Mouse (Mus musculus): ENCODE results near the gene Pip5k1c. TPM values are rescaled to one million over a fixed set of nuclear protein-coding genes. Genes with fewer than 3 reads are reported as not detected.

The Pip5k1c gene
- polyA plus RNA-seq, 1 experiment from 2014 or later = 78.5 TPM

- peaks cover 76% of the 10 kb centered on the region for H3K4me1 ChIP-seq (replicated peaks)
- H3K9me3 ChIP-seq = no peaks in the 10 kb centered on the region
- H3K27ac ChIP-seq = peak overlapping the region; percentile 36; the same call in 1 of the 2 replicates
- 90% methylated on average over 14 of the region's 14 CpGs for WGBS
- no peak overlapping the region for H3K4me3 ChIP-seq
- DNase-seq (ENCODE audit: low spot score) = no peak
- no peaks in the 10 kb centered on the region for H3K27me3 ChIP-seq (ENCODE audit: insufficient read depth, poor library complexity, severe bottlenecking)
- peaks cover 33% of the 10 kb centered on the region for H3K36me3 ChIP-seq
Observed at GRCm38 (mm10) chr10:81299585-81300351, 7.0 kb downstream of the Pip5k1c start.

GRCm38 (mm10) chr10:81300352-81300907, 7.7 kb downstream of the Pip5k1c start:
- peaks cover 78% of the 10 kb centered on the region for H3K4me1 ChIP-seq (replicated peaks)
- no peak overlapping the region for H3K4me3 ChIP-seq
- no peak for DNase-seq (ENCODE audit: low spot score)
- H3K36me3 ChIP-seq = peaks cover 36% of the 10 kb centered on the region
- H3K27ac ChIP-seq = no peak overlapping the region
- 85% methylated on average over 9 of the region's 9 CpGs for WGBS
- H3K27me3 ChIP-seq (ENCODE audit: insufficient read depth, poor library complexity, severe bottlenecking) = no peaks in the 10 kb centered on the region
- no peaks in the 10 kb centered on the region for H3K9me3 ChIP-seq

- H3K4me1 ChIP-seq (replicated peaks) = peaks cover 78% of the 10 kb centered on the region
- H3K36me3 ChIP-seq = peaks cover 37% of the 10 kb centered on the region
- H3K27me3 ChIP-seq (ENCODE audit: insufficient read depth, poor library complexity, severe bottlenecking) = no peaks in the 10 kb centered on the region
- no peak overlapping the region for H3K4me3 ChIP-seq
- DNase-seq (ENCODE audit: low spot score) = no peak
- no peaks in the 10 kb centered on the region for H3K9me3 ChIP-seq
- WGBS = 80% methylated on average over 9 of the region's 9 CpGs
- no peak overlapping the region for H3K27ac ChIP-seq
Observed at GRCm38 (mm10) chr10:81301321-81301720, 8.6 kb downstream of the Pip5k1c start.

GRCm38 (mm10) chr10:81302288-81302687, 9.5 kb downstream of the Pip5k1c start:
- DNase-seq (ENCODE audit: low spot score) = no peak
- peaks cover 77% of the 10 kb centered on the region for H3K4me1 ChIP-seq (replicated peaks)
- peak overlapping the region; percentile 23; the same call in 1 of the 2 replicates for H3K4me3 ChIP-seq
- peaks cover 47% of the 10 kb centered on the region for H3K36me3 ChIP-seq
- peak overlapping the region; percentile 53 for H3K27ac ChIP-seq
- H3K27me3 ChIP-seq (ENCODE audit: insufficient read depth, poor library complexity, severe bottlenecking) = no peaks in the 10 kb centered on the region
- WGBS = 60% methylated on average over 4 of the region's 4 CpGs
- H3K9me3 ChIP-seq = no peaks in the 10 kb centered on the region

GRCm38 (mm10) chr10:81302781-81303218, 10.0 kb downstream of the Pip5k1c start:
- 75% methylated on average over 14 of the region's 14 CpGs for WGBS
- DNase-seq (ENCODE audit: low spot score) = no peak
- Histone ChIP-seq H3K36me3 (peaks cover 52% of the 10 kb centered on the region), H3K4me3 (peak overlapping the region; percentile 23; the same call in 1 of the 2 replicates), H3K4me1 (replicated peaks) (peaks cover 72% of the 10 kb centered on the region), H3K9me3 (no peaks in the 10 kb centered on the region), H3K27ac (peak overlapping the region; percentile 53), H3K27me3 (ENCODE audit: insufficient read depth, poor library complexity, severe bottlenecking) (no peaks in the 10 kb centered on the region)

- peaks cover 67% of the 10 kb centered on the region for H3K4me1 ChIP-seq (replicated peaks)
- no peaks in the 10 kb centered on the region for H3K27me3 ChIP-seq (ENCODE audit: insufficient read depth, poor library complexity, severe bottlenecking)
- peak overlapping the region; percentile 23; the same call in 1 of the 2 replicates for H3K4me3 ChIP-seq
- H3K27ac ChIP-seq = peak overlapping the region; percentile 36; the same call in 1 of the 2 replicates
- DNase-seq (ENCODE audit: low spot score) = no peak
- H3K36me3 ChIP-seq = peaks cover 53% of the 10 kb centered on the region
- 79% methylated on average over 10 of the region's 10 CpGs for WGBS
- H3K9me3 ChIP-seq = no peaks in the 10 kb centered on the region
Observed at GRCm38 (mm10) chr10:81303258-81303657, 10.5 kb downstream of the Pip5k1c start.

GRCm38 (mm10) chr10:81303761-81304160, 11.0 kb downstream of the Pip5k1c start:
- H3K36me3 ChIP-seq = peaks cover 53% of the 10 kb centered on the region
- peak overlapping the region; percentile 36; the same call in 1 of the 2 replicates for H3K27ac ChIP-seq
- no peak overlapping the region for H3K4me3 ChIP-seq
- WGBS = 81% methylated on average over 7 of the region's 7 CpGs
- DNase-seq (ENCODE audit: low spot score) = no peak
- H3K4me1 ChIP-seq (replicated peaks) = peaks cover 62% of the 10 kb centered on the region
- no peaks in the 10 kb centered on the region for H3K27me3 ChIP-seq (ENCODE audit: insufficient read depth, poor library complexity, severe bottlenecking)
- no peaks in the 10 kb centered on the region for H3K9me3 ChIP-seq

GRCm38 (mm10) chr10:81304597-81305238, 12.0 kb downstream of the Pip5k1c start:
- H3K27ac ChIP-seq = peak overlapping the region; percentile 20; the same call in 1 of the 2 replicates
- DNase-seq (ENCODE audit: low spot score) = peak; percentile 52
- peaks cover 53% of the 10 kb centered on the region for H3K4me1 ChIP-seq (replicated peaks)
- 27% methylated on average over 9 of the region's 9 CpGs for WGBS
- no peak overlapping the region for H3K4me3 ChIP-seq
- peaks cover 63% of the 10 kb centered on the region for H3K36me3 ChIP-seq
- H3K27me3 ChIP-seq (ENCODE audit: insufficient read depth, poor library complexity, severe bottlenecking) = no peaks in the 10 kb centered on the region
- H3K9me3 ChIP-seq = no peaks in the 10 kb centered on the region

GRCm38 (mm10) chr10:81305663-81306062, 12.9 kb downstream of the Pip5k1c start:
- no peaks in the 10 kb centered on the region for H3K9me3 ChIP-seq
- 95% methylated on average over 14 of the region's 14 CpGs for WGBS
- H3K4me1 ChIP-seq (replicated peaks) = peaks cover 44% of the 10 kb centered on the region
- peaks cover 72% of the 10 kb centered on the region for H3K36me3 ChIP-seq
- H3K27me3 ChIP-seq (ENCODE audit: insufficient read depth, poor library complexity, severe bottlenecking) = no peaks in the 10 kb centered on the region
- no peak for DNase-seq (ENCODE audit: low spot score)
- H3K27ac ChIP-seq = no peak overlapping the region
- H3K4me3 ChIP-seq = no peak overlapping the region

GRCm38 (mm10) chr10:81306173-81306668, 13.5 kb downstream of the Pip5k1c start:
- no peak for DNase-seq (ENCODE audit: low spot score)
- peaks cover 78% of the 10 kb centered on the region for H3K36me3 ChIP-seq
- WGBS = 96% methylated on average over 12 of the region's 12 CpGs

GRCm38 (mm10) chr10:81306837-81307682, 14.3 kb downstream of the Pip5k1c start:
- 95% methylated on average over 21 of the region's 21 CpGs for WGBS
- no peak for DNase-seq (ENCODE audit: low spot score)
- Histone ChIP-seq H3K36me3 (peaks cover 86% of the 10 kb centered on the region), H3K4me3 (no peak overlapping the region), H3K27me3 (ENCODE audit: insufficient read depth, poor library complexity, severe bottlenecking) (no peaks in the 10 kb centered on the region), H3K4me1 (replicated peaks) (peaks cover 30% of the 10 kb centered on the region), H3K9me3 (no peaks in the 10 kb centered on the region), H3K27ac (no peak overlapping the region)

More at GRCm38 (mm10) chr10:81306173-81306668, 13.5 kb downstream of the Pip5k1c start:
- Histone ChIP-seq H3K27ac (no peak overlapping the region), H3K27me3 (ENCODE audit: insufficient read depth, poor library complexity, severe bottlenecking) (no peaks in the 10 kb centered on the region), H3K9me3 (no peaks in the 10 kb centered on the region), H3K4me1 (replicated peaks) (peaks cover 38% of the 10 kb centered on the region), H3K4me3 (no peak overlapping the region)

GRCm38 (mm10) chr10:81309571-81309970, 16.8 kb downstream of the Pip5k1c start:
- no peaks in the 10 kb centered on the region for H3K9me3 ChIP-seq
- H3K27me3 ChIP-seq (ENCODE audit: insufficient read depth, poor library complexity, severe bottlenecking) = no peaks in the 10 kb centered on the region
- H3K4me3 ChIP-seq = no peak overlapping the region
- no peak overlapping the region for H3K27ac ChIP-seq
- H3K4me1 ChIP-seq (replicated peaks) = peaks cover 7% of the 10 kb centered on the region
- WGBS = 88% methylated on average over 5 of the region's 5 CpGs
- H3K36me3 ChIP-seq = peaks cover 100% of the 10 kb centered on the region
- DNase-seq (ENCODE audit: low spot score) = no peak
